In genomic region chr11:44537403-44537802, GRCm38 (mm10) we compare ENCODE assay signal across 22 mouse cellular contexts. TPM values are rescaled to one million over a fixed set of nuclear protein-coding genes. Genes with fewer than 3 reads are reported as not detected.
DNase-seq lines count a peak whose midpoint lies in the region; ATAC-seq lines count a peak whose summit lies in the region.
"Had no signal": no experiment of that assay in that cellular context is flagged by ENCODE, and none has a peak within 500 bp of the region (broad histone marks: within the 10 kb centered on the region; RNA-seq: fewer than 3 reads in every experiment).

No protein-coding gene starts in this region.

- no peak overlapping the region for H3K4me2 ChIP-seq in lung, embryonic 16.5 days (ENCODE audit: low read depth, low read length)
- H3K4me2 ChIP-seq: forebrain, embryonic 13.5 days; heart, embryonic 13.5 days; hindbrain, embryonic 14.5 days had no signal

- H3K4me1 ChIP-seq in heart, embryonic 10.5 days: 0 out of 2 replicates have a peak, but pooled peaks cover 3% of the 10 kb centered on the region
- peaks cover 22% of the 10 kb centered on the region for H3K4me1 ChIP-seq in lung, embryonic 16.5 days (replicated peaks; ENCODE audit: control insufficient read depth, insufficient read depth, low read length)

- H3K9me3 ChIP-seq in heart, embryonic 10.5 days: no peaks in the 10 kb centered on the region
- no peaks in the 10 kb centered on the region for H3K9me3 ChIP-seq in lung, embryonic 16.5 days (ENCODE audit: control insufficient read depth, low read length)
- H3K9me3 ChIP-seq: forebrain, embryonic 10.5 days; forebrain, embryonic 13.5 days; heart, embryonic 13.5 days had no signal

- peak; percentile 78 for ATAC-seq in lung, embryonic 16.5 days (ENCODE audit: low read depth)
- ATAC-seq: activated CD4-positive, CD25-positive, alpha-beta regulatory T cell, adult 4 months; forebrain, embryonic 13.5 days; forebrain, embryonic 16.5 days had no signal

- H3K4me3 ChIP-seq in heart, embryonic 10.5 days: no peak overlapping the region
- no peak overlapping the region for H3K4me3 ChIP-seq in lung, embryonic 16.5 days (ENCODE audit: low read length)
- H3K4me3 ChIP-seq: forebrain, embryonic 10.5 days; forebrain, embryonic 13.5 days; gastrocnemius, adult 2 months; heart, embryonic 13.5 days had no signal

- DNase-seq in heart, adult 11 months: peak; percentile 42
- DNase-seq in heart, embryonic 10.5 days (ENCODE audit: low spot score): no peak
- DNase-seq in lung, postnatal 14 days: peak; percentile 36
- DNase-seq in thymus, postnatal 36 days: no peak
- no peak for DNase-seq in kidney, adult 11 months
- no peak for DNase-seq in cerebellum, adult 11-12 months
- DNase-seq: adrenal gland, adult 8-10 months; adrenal gland, postnatal 25 days; cerebellum, adult 18-20 months; cerebellum, adult 9-10 months; cerebellum, postnatal 14 days; gastrocnemius, postnatal 14 days; heart, postnatal 14 days; heart, postnatal 4 days had no signal

- H3K36me3 ChIP-seq in heart, embryonic 10.5 days: peaks cover 81% of the 10 kb centered on the region
- peaks cover 13% of the 10 kb centered on the region for H3K36me3 ChIP-seq in lung, embryonic 16.5 days (ENCODE audit: control insufficient read depth, insufficient read depth, low read length)

- H3K27me3 ChIP-seq in heart, embryonic 10.5 days (ENCODE audit: insufficient read depth, poor library complexity, severe bottlenecking): no peaks in the 10 kb centered on the region
- no peaks in the 10 kb centered on the region for H3K27me3 ChIP-seq in lung, embryonic 16.5 days (ENCODE audit: control insufficient read depth, insufficient read depth, low read depth, low read length)
- H3K27me3 ChIP-seq: forebrain, embryonic 13.5 days; heart, embryonic 13.5 days had no signal

- 92% methylated on average over 7 of the region's 7 CpGs for WGBS in heart, embryonic 10.5 days
- WGBS in lung, embryonic 16.5 days: 64% methylated on average over 7 of the region's 7 CpGs

- no peak overlapping the region for H3K27ac ChIP-seq in heart, embryonic 10.5 days
- no peak overlapping the region for H3K27ac ChIP-seq in lung, embryonic 16.5 days (ENCODE audit: low read length)
- H3K27ac ChIP-seq: forebrain, embryonic 10.5 days; forebrain, embryonic 13.5 days; heart, embryonic 13.5 days; hindbrain, embryonic 14.5 days had no signal

- H3K9ac ChIP-seq in lung, embryonic 16.5 days (ENCODE audit: low read length): no peak overlapping the region
- H3K9ac ChIP-seq: forebrain, embryonic 13.5 days; heart, embryonic 13.5 days; hindbrain, embryonic 14.5 days had no signal

RNA-seq across cellular contexts. Expression of gene Rnf145, which starts 18.6 kb away (rescaled TPM):
- polyA plus RNA-seq in heart, embryonic 10.5 days (2016; fragmentation: Nextera tagmentation; extraction: Ambion mirVana): 59.8 and 82.1 TPM in 2 replicates
- 63.1 and 65.3 TPM in 2 replicates for polyA plus RNA-seq in lung, embryonic 16.5 days (2015; fragmentation: Nextera tagmentation; extraction: Ambion mirVana)

Comparison
In these comparisons a context has a peak if more than half of its experiments do, and no peak if none do; other contexts are left out.
1. DNase-seq: peak in heart, adult 11 months (single experiment) and lung, postnatal 14 days (single experiment); none in heart, embryonic 10.5 days (single experiment), thymus, postnatal 36 days (0 of 2), kidney, adult 11 months (single experiment) and cerebellum, adult 11-12 months (single experiment).